Mouse (Mus musculus): ENCODE data around the gene Rgs16.
"Not testable (repeated sequence)": the region's sequence is repeated elsewhere in the genome, so short reads cannot be mapped to it uniquely, and the experiment has no call there.

Gene Rgs16

GRCm38 (mm10) chr1:153751763-153752301, 11.7 kb downstream of the Rgs16 start:
- no peak for DNase-seq

- no peak for DNase-seq
These were observed 12.4 kb downstream of the Rgs16 start for GRCm38 (mm10) chr1:153752521-153752920.

- DNase-seq = no peak
These were observed 13.7 kb downstream of the Rgs16 start for GRCm38 (mm10) chr1:153753725-153754464.

GRCm38 (mm10) chr1:153764136-153764535, 24.0 kb downstream of the Rgs16 start:
- no peak for DNase-seq

GRCm38 (mm10) chr1:153766298-153766697, 26.1 kb downstream of the Rgs16 start:
- DNase-seq = no peak

GRCm38 (mm10) chr1:153767281-153767680, 27.1 kb downstream of the Rgs16 start:
- no peak for DNase-seq

GRCm38 (mm10) chr1:153768465-153768864, 28.3 kb downstream of the Rgs16 start:
- DNase-seq = no peak

GRCm38 (mm10) chr1:153769571-153769970, 29.4 kb downstream of the Rgs16 start:
- DNase-seq = not testable (repeated sequence)

GRCm38 (mm10) chr1:153769998-153770775, 30.0 kb downstream of the Rgs16 start:
- no peak for DNase-seq

- no peak for DNase-seq
These were observed 30.6 kb downstream of the Rgs16 start for GRCm38 (mm10) chr1:153770776-153771167.

- DNase-seq = no peak
These were observed 35.0 kb downstream of the Rgs16 start for GRCm38 (mm10) chr1:153775174-153775573.

- DNase-seq = no peak
These were observed 36.1 kb downstream of the Rgs16 start for GRCm38 (mm10) chr1:153776257-153776656.

GRCm38 (mm10) chr1:153778205-153778604, 38.1 kb downstream of the Rgs16 start:
- no peak for DNase-seq

GRCm38 (mm10) chr1:153783339-153783738, 43.2 kb downstream of the Rgs16 start:
- DNase-seq = no peak

GRCm38 (mm10) chr1:153785608-153786007, 45.5 kb downstream of the Rgs16 start:
- no peak for DNase-seq

- DNase-seq = no peak
These were observed 50.6 kb downstream of the Rgs16 start for GRCm38 (mm10) chr1:153790708-153791107.

- DNase-seq = no peak
These were observed 54.1 kb downstream of the Rgs16 start for GRCm38 (mm10) chr1:153794241-153794640.
